Mouse (Mus musculus) bone marrow macrophage, adult 2 months (primary cell): ENCODE measurements around the gene Cebpe.

Experiments
- CTCF ChIP-seq: IDR thresholded peaks from 2 replicates; pipeline ENCODE4 v1.5.1; 2012; ENCODE audit warnings: low read depth, mild to moderate bottlenecking, low read length, moderate library complexity
- POLR2A ChIP-seq: IDR thresholded peaks from 2 replicates; pipeline ENCODE4 v1.6.1; 2012; ENCODE audit warnings: mild to moderate bottlenecking, low read depth, low read length, borderline replicate concordance

GRCm38 (mm10) chr14:54756382-54756781 is 44.4 kb upstream of the Cebpe start:
- TF ChIP-seq POLR2A (no peak), CTCF (no peak)
